Mouse (Mus musculus) midbrain, embryonic 12.5 days (tissue): ENCODE measurements around the gene Ints4. TPM values are rescaled to one million over a fixed set of nuclear protein-coding genes. Genes with fewer than 3 reads are reported as not detected.
A peak's percentile ranks its signal among the peaks of the same experiment; 100 is the strongest.

Experiments
- ATAC-seq: fragments of 200-750 bp; cut with Nextera tagmentation; 2 replicates; pipeline ENCODE4 v1.8.0; 2017; ENCODE audit warnings: low read depth, moderate TSS enrichment, moderate library complexity; ENCODE audit not compliant: low FRiP score
- H3K27ac ChIP-seq: fragments of 300-500 bp; sonication (generic); replicated peaks from 2 replicates; pipeline ENCODE4 v1.5.1; 2016; ENCODE audit warnings: mild to moderate bottlenecking
- H3K27me3 ChIP-seq: fragments of 300-500 bp; sonication (generic); 2 replicates; pipeline ENCODE4 v1.6.1; 2016; ENCODE audit warnings: mild to moderate bottlenecking
- H3K36me3 ChIP-seq: fragments of 300-500 bp; sonication (generic); 2 replicates; pipeline ENCODE4 v1.6.1; 2016
- H3K4me1 ChIP-seq: fragments of 300-500 bp; sonication (generic); 2 replicates; pipeline ENCODE4 v1.6.1; 2016
- H3K4me2 ChIP-seq: fragments of 300-500 bp; sonication (generic); replicated peaks from 2 replicates; pipeline ENCODE4 v1.6.1; 2016; ENCODE audit warnings: mild to moderate bottlenecking, moderate library complexity
- H3K4me3 ChIP-seq: fragments of 300-500 bp; sonication (generic); 2 replicates; pipeline ENCODE4 v1.5.1; 2016; ENCODE audit warnings: mild to moderate bottlenecking
- H3K9ac ChIP-seq: fragments of 300-500 bp; sonication (generic); replicated peaks from 2 replicates; pipeline ENCODE4 v1.6.1; 2016; ENCODE audit warnings: mild to moderate bottlenecking, moderate library complexity
- H3K9me3 ChIP-seq: fragments of 300-500 bp; sonication (generic); 2 replicates; pipeline ENCODE4 v1.6.1; 2016; ENCODE audit warnings: mild to moderate bottlenecking
- WGBS: fragments of 180-500 bp; shearing (Covaris S2); methylation state at CpG from one replicate; pipeline ENCODE4 v1.1.7; 2016; 5-methylcytosine and 5-hydroxymethylcytosine counted together
- polyA plus RNA-seq: library from polyadenylated mRNA; unstranded; fragments of >200 nt; fragmentation: Nextera tagmentation; extraction: Ambion mirVana; gene quantifications from 2 replicates; pipeline ENCODE4 v1.2.1, GENCODE M21; 2016

Ints4 gene
- polyA plus RNA-seq, 1 experiment from 2014 or later = 53.3 TPM

GRCm38 (mm10) chr7:97549301-97549700, 68.5 kb downstream of the Ints4 start:
- Histone ChIP-seq H3K27ac (no peak overlapping the region), H3K4me3 (no peak overlapping the region), H3K4me2 (no peak overlapping the region), H3K27me3 (no peaks in the 10 kb centered on the region), H3K9ac (no peak overlapping the region), H3K36me3 (no peaks in the 10 kb centered on the region), H3K4me1 (no peaks in the 10 kb centered on the region), H3K9me3 (no peaks in the 10 kb centered on the region)
- WGBS = 91% methylated on average over 10 of the region's 10 CpGs
- ATAC-seq = no peak

- no peaks in the 10 kb centered on the region for H3K36me3 ChIP-seq
- H3K27me3 ChIP-seq = no peaks in the 10 kb centered on the region
- H3K4me2 ChIP-seq = no peak overlapping the region
- no peaks in the 10 kb centered on the region for H3K4me1 ChIP-seq
- no peak overlapping the region for H3K4me3 ChIP-seq
- H3K9ac ChIP-seq = no peak overlapping the region
- no peaks in the 10 kb centered on the region for H3K9me3 ChIP-seq
- 89% methylated on average over 9 of the region's 9 CpGs for WGBS
- H3K27ac ChIP-seq = no peak overlapping the region
- ATAC-seq = no peak
Measured at GRCm38 (mm10) chr7:97550673-97551072, 69.9 kb downstream of the Ints4 start.

- no peaks in the 10 kb centered on the region for H3K27me3 ChIP-seq
- 90% methylated on average over 2 of the region's 2 CpGs for WGBS
- H3K4me3 ChIP-seq = no peak overlapping the region
- no peak overlapping the region for H3K27ac ChIP-seq
- H3K9me3 ChIP-seq = no peaks in the 10 kb centered on the region
- H3K36me3 ChIP-seq = 0 out of 2 replicates have a peak, but pooled peaks cover 3% of the 10 kb centered on the region
- H3K4me2 ChIP-seq = no peak overlapping the region
- H3K9ac ChIP-seq = no peak overlapping the region
- ATAC-seq = no peak
- H3K4me1 ChIP-seq = no peaks in the 10 kb centered on the region
Measured at GRCm38 (mm10) chr7:97563576-97563975, 82.8 kb downstream of the Ints4 start.

- Histone ChIP-seq H3K9ac (no peak overlapping the region), H3K36me3 (0 out of 2 replicates have a peak, but pooled peaks cover 3% of the 10 kb centered on the region), H3K9me3 (no peaks in the 10 kb centered on the region), H3K4me2 (no peak overlapping the region), H3K27me3 (no peaks in the 10 kb centered on the region), H3K27ac (no peak overlapping the region), H3K4me1 (no peaks in the 10 kb centered on the region), H3K4me3 (no peak overlapping the region)
- 86% methylated on average over 4 of the region's 4 CpGs for WGBS
- no peak for ATAC-seq
Measured at GRCm38 (mm10) chr7:97569372-97569771, 88.6 kb downstream of the Ints4 start.

- 0 out of 2 replicates have a peak, but pooled peaks cover 3% of the 10 kb centered on the region for H3K36me3 ChIP-seq
- ATAC-seq = no peak
- no peak overlapping the region for H3K4me2 ChIP-seq
- no peaks in the 10 kb centered on the region for H3K9me3 ChIP-seq
- no peaks in the 10 kb centered on the region for H3K27me3 ChIP-seq
- 91% methylated on average over 1 of the region's 1 CpGs for WGBS
- H3K9ac ChIP-seq = no peak overlapping the region
- no peak overlapping the region for H3K27ac ChIP-seq
- H3K4me1 ChIP-seq = no peaks in the 10 kb centered on the region
- H3K4me3 ChIP-seq = no peak overlapping the region
Measured at GRCm38 (mm10) chr7:97570389-97570788, 89.6 kb downstream of the Ints4 start.

GRCm38 (mm10) chr7:97578361-97579066, 97.8 kb downstream of the Ints4 start:
- 32% methylated on average over 8 of the region's 8 CpGs for WGBS
- no peak for ATAC-seq
- Histone ChIP-seq H3K4me3 (peak overlapping the region; percentile 88), H3K4me2 (peak overlapping the region; percentile 78), H3K27me3 (no peaks in the 10 kb centered on the region), H3K9ac (peak overlapping the region; percentile 99), H3K4me1 (peaks cover 14% of the 10 kb centered on the region), H3K9me3 (no peaks in the 10 kb centered on the region), H3K27ac (peak overlapping the region; percentile 98), H3K36me3 (no peaks in the 10 kb centered on the region)

GRCm38 (mm10) chr7:97579067-97579975, 98.6 kb downstream of the Ints4 start, which contains the start of the genes Aamdc and Rsf1:
Gene Aamdc, minus strand, starts transcription at chr7:97579497.
Gene Rsf1, plus strand, starts transcription at chr7:97579889.
- peak within 1 kb of the TSS; percentile 98 for H3K27ac ChIP-seq
- H3K4me3 ChIP-seq = peak within 1 kb of the TSS; percentile 88
- H3K4me2 ChIP-seq = peak within 1 kb of the TSS; percentile 78
- H3K4me1 ChIP-seq = peaks cover 14% of the 10 kb centered on the region
- ATAC-seq = peak; percentile 95
- under 1% methylated on average over 63 of the region's 68 CpGs for WGBS
- peak within 1 kb of the TSS; percentile 99 for H3K9ac ChIP-seq
- H3K36me3 ChIP-seq = no peaks in the 10 kb centered on the region
- H3K27me3 ChIP-seq = no peaks in the 10 kb centered on the region
- no peaks in the 10 kb centered on the region for H3K9me3 ChIP-seq

GRCm38 (mm10) chr7:97579976-97580842, 99.5 kb downstream of the Ints4 start:
- H3K4me1 ChIP-seq = peaks cover 14% of the 10 kb centered on the region
- peak overlapping the region; percentile 98 for H3K27ac ChIP-seq
- no peaks in the 10 kb centered on the region for H3K9me3 ChIP-seq
- H3K36me3 ChIP-seq = no peaks in the 10 kb centered on the region
- peak; percentile 44 for ATAC-seq
- H3K4me3 ChIP-seq = peak overlapping the region; percentile 88
- H3K9ac ChIP-seq = peak overlapping the region; percentile 99
- under 1% methylated on average over 53 of the region's 65 CpGs for WGBS
- H3K4me2 ChIP-seq = peak overlapping the region; percentile 78
- no peaks in the 10 kb centered on the region for H3K27me3 ChIP-seq

GRCm38 (mm10) chr7:97580843-97581214, 100.1 kb downstream of the Ints4 start:
- no peaks in the 10 kb centered on the region for H3K9me3 ChIP-seq
- H3K4me3 ChIP-seq = peak overlapping the region; percentile 88
- peaks cover 14% of the 10 kb centered on the region for H3K4me1 ChIP-seq
- no peaks in the 10 kb centered on the region for H3K36me3 ChIP-seq
- no peaks in the 10 kb centered on the region for H3K27me3 ChIP-seq
- H3K4me2 ChIP-seq = peak overlapping the region; percentile 78
- WGBS = under 1% methylated on average over 11 of the region's 11 CpGs
- H3K27ac ChIP-seq = peak overlapping the region; percentile 98
- peak; percentile 35 for ATAC-seq
- peak overlapping the region; percentile 99 for H3K9ac ChIP-seq

- Histone ChIP-seq H3K4me3 (no peak overlapping the region), H3K27ac (no peak overlapping the region), H3K36me3 (peaks cover 10% of the 10 kb centered on the region), H3K27me3 (no peaks in the 10 kb centered on the region), H3K9me3 (no peaks in the 10 kb centered on the region), H3K4me1 (peaks cover 9% of the 10 kb centered on the region; the same call in 1 of the 2 replicates), H3K9ac (no peak overlapping the region), H3K4me2 (no peak overlapping the region)
- no peak for ATAC-seq
- 74% methylated on average over 5 of the region's 5 CpGs for WGBS
Measured at GRCm38 (mm10) chr7:97588506-97588905, 107.8 kb downstream of the Ints4 start.

GRCm38 (mm10) chr7:97590488-97590887, 109.7 kb downstream of the Ints4 start:
- no peak overlapping the region for H3K4me3 ChIP-seq
- H3K9ac ChIP-seq = no peak overlapping the region
- ATAC-seq = no peak
- no peak overlapping the region for H3K4me2 ChIP-seq
- no peaks in the 10 kb centered on the region for H3K27me3 ChIP-seq
- peaks cover 10% of the 10 kb centered on the region for H3K36me3 ChIP-seq
- H3K4me1 ChIP-seq = peaks cover 9% of the 10 kb centered on the region; the same call in 1 of the 2 replicates
- 49% methylated on average over 3 of the region's 3 CpGs for WGBS
- H3K27ac ChIP-seq = 0 out of 2 replicates have a peak overlapping the region, but pooled peaks have one; percentile 17
- no peaks in the 10 kb centered on the region for H3K9me3 ChIP-seq
